Mouse (Mus musculus): ENCODE data around the gene Ttc1. TPM values are rescaled to one million over a fixed set of nuclear protein-coding genes. Genes with fewer than 3 reads are reported as not detected.

The Ttc1 gene
- 82.1 and 83.8 TPM in 2 replicates for polyA plus RNA-seq (2015; fragmentation: Nextera tagmentation; extraction: Ambion mirVana)

DNA sequence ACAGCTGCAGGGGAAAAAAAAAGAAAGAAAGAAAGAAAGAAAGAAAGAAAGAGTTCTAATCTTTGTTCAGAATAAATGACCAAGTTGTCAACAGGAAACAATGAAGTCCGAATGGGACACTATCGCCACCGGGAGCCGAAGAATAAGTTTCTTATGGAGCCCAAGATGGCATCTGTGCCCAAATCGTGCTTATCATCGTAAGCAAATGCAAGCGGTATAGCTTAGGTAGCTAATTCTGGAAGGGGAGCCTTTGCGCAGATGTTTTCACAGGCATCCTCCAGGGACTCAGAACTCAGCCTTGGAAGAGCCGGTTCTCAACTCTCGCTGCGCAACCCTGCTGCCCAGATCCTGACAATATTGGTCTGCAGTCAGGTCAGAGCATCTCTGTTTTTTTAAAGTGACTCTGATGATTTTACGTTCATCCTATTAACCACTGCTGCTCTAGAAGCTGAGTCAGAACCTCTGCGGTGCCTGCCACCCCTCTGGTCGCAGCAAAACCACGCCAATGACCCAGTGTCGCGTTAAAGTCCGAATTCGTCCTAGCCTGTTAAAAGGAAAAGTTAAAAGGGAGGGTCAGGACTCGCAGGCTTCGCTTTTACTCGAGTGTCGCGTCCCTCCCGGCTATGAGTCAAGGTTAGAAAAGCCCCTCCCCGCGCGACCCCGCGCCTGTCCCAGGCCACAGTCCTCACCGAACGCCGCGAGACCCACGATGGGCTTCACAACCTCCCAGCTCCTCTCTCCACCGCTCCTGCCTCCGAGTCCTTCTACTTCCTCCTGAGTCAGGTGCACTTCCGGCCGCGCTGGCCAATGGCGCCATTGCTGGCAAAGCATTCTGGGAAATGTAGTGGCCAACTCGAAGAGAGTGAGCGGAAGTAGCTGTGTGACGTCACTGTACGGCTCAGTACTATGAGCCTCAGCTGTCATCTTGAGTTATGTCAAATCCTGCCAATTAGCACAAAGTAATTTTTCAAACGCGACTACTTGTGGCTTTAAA is at the start of gene Ttc1:
Gene Ttc1, minus strand, starts transcription at position 776 of the 994 bp plus-strand sequence.
- peak; percentile 99 for ATAC-seq (replicated peaks)
- WGBS: 4% methylated on average over 47 of the region's 47 CpGs
- Histone ChIP-seq H3K4me1 (peaks cover 15% of the 10 kb centered on the region), H3K36me3 (peaks cover 25% of the 10 kb centered on the region), H3K4me3 (peak within 1 kb of the TSS; percentile 72), H3K4me2 (replicated peaks) (peak within 1 kb of the TSS; percentile 90), H3K27ac (replicated peaks) (peak within 1 kb of the TSS; percentile 62), H3K9ac (replicated peaks) (peak within 1 kb of the TSS; percentile 81), H3K27me3 (no peaks in the 10 kb centered on the region), H3K9me3 (no peaks in the 10 kb centered on the region)

DNA sequence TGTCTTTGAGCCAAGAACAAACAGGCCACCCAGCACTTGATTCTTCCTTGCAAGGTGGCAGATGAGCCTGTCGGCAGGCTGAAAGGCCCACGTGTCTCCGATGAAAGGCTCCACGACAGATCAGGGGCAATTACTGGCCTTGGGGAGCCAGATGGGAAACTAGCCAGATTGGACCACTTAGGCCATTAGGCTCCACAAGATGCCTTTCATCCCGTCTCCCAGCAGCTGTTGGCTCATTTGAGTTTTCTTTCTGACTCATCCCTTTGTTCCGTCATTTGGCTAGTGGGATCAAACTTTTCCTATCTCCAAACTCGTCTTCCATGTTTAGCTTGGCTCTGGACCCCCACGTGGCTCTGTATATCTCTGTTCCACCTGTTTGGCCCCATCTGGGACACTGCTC is 48.2 kb upstream of the Ttc1 start:
- no peak overlapping the region for H3K4me3 ChIP-seq
- no peaks in the 10 kb centered on the region for H3K36me3 ChIP-seq
- no peaks in the 10 kb centered on the region for H3K9me3 ChIP-seq
- H3K9ac ChIP-seq (replicated peaks): no peak overlapping the region
- WGBS: 61% methylated on average over 8 of the region's 8 CpGs
- no peak overlapping the region for H3K27ac ChIP-seq (replicated peaks)
- no peaks in the 10 kb centered on the region for H3K27me3 ChIP-seq
- no peak overlapping the region for H3K4me2 ChIP-seq (replicated peaks)
- no peaks in the 10 kb centered on the region for H3K4me1 ChIP-seq
- ATAC-seq (replicated peaks): no peak

DNA sequence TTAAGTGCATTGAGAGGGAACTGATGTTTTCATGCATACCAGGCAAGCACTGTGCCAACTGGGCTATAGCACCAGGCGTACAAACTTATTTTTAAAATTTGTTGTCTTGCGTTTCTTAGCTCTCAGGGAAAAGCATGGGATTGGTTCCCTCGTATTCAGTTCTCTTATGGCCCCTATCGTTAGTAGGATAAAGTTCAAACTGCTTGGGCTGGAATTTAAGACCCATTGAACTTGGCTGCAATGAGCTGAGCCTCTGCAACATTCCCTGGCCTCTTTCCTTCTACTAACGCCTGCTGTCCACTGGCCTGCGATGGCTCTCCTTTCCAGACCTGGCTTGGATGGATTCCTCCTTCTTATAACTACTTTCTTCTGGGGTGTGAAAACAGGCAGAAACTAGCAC is 42.6 kb upstream of the Ttc1 start:
- 87% methylated on average over 6 of the region's 6 CpGs for WGBS
- ATAC-seq (replicated peaks): no peak

DNA sequence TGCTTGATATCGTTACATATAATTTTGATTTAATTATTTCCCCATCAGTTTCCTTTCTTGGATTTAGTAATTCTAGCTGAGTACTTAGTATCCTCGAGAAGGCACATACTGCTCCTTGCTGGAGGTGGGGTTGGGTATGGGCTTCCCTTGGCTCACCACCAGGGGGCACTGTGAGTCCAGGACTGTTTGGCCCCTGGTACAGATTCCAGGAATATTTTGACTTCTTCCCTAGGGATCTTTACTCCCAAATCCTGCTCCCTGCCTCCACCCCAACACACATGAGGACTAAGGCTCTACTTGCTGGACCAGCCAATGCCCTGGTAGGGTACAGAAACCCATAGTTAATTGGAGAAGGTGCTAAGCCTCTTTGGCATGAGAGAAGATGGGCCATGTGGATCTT is 36.0 kb upstream of the Ttc1 start:
- Histone ChIP-seq H3K36me3 (no peaks in the 10 kb centered on the region), H3K27ac (replicated peaks) (no peak overlapping the region), H3K9ac (replicated peaks) (no peak overlapping the region), H3K4me3 (no peak overlapping the region), H3K4me2 (replicated peaks) (no peak overlapping the region), H3K4me1 (no peaks in the 10 kb centered on the region), H3K9me3 (no peaks in the 10 kb centered on the region), H3K27me3 (no peaks in the 10 kb centered on the region)
- peak; percentile 79 for ATAC-seq (replicated peaks)
- 8% methylated on average over 2 of the region's 2 CpGs for WGBS

More for the DNA sequence above, 42.6 kb upstream of the Ttc1 start:
- no peak overlapping the region for H3K27ac ChIP-seq (replicated peaks)
- no peak overlapping the region for H3K9ac ChIP-seq (replicated peaks)
- no peak overlapping the region for H3K4me2 ChIP-seq (replicated peaks)
- no peaks in the 10 kb centered on the region for H3K27me3 ChIP-seq
- no peaks in the 10 kb centered on the region for H3K36me3 ChIP-seq
- H3K4me3 ChIP-seq: no peak overlapping the region
- no peaks in the 10 kb centered on the region for H3K4me1 ChIP-seq
- no peaks in the 10 kb centered on the region for H3K9me3 ChIP-seq

DNA sequence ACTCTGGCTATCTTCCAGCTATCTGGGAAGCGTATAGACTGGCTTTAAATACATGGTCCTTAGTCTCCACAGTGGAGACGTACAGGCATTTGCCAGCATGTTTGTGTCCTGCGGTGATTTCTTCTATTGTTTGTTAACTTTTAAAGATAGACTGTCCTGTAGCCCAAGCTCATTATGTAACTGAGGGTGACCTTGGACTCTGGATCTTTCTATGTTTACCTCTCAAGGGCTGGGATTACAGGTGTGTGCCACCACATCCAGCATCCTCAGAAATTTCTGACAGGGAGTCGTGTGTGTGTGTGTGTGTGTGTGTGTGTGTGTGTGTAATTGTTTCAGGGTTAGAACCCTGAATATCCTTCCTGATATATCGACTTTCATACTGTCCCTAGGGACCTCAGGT is 35.3 kb upstream of the Ttc1 start:
- H3K9me3 ChIP-seq: no peaks in the 10 kb centered on the region
- no peak overlapping the region for H3K4me3 ChIP-seq
- no peak for ATAC-seq (replicated peaks)
- no peak overlapping the region for H3K27ac ChIP-seq (replicated peaks)
- H3K36me3 ChIP-seq: no peaks in the 10 kb centered on the region
- no peak overlapping the region for H3K4me2 ChIP-seq (replicated peaks)
- H3K9ac ChIP-seq (replicated peaks): no peak overlapping the region
- WGBS: 71% methylated on average over 5 of the region's 5 CpGs
- H3K27me3 ChIP-seq: 0 out of 2 replicates have a peak, but pooled peaks cover 2% of the 10 kb centered on the region
- no peaks in the 10 kb centered on the region for H3K4me1 ChIP-seq

DNA sequence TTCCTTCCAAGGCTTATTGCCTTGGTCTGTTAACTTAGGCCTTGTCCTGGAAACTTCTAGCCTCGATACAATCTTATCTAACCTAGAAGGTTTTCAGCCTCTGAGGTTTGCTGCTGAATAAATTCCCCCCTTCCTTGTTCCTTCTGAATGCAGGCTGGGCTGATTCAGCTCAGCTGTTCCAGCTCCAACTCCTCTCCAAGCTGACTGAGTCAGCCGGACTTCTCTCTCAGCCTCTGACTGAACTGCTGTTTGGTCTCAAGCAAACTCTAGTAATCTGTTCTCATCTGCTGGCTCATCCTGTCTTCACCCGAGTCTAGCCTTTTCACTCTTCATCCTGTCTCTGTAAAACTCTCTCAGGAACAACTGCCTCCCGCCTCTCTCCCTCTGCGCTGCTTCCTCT is 31.7 kb upstream of the Ttc1 start:
- H3K4me1 ChIP-seq: peaks cover 8% of the 10 kb centered on the region
- no peak for ATAC-seq (replicated peaks)
- H3K36me3 ChIP-seq: no peaks in the 10 kb centered on the region
- no peak overlapping the region for H3K4me2 ChIP-seq (replicated peaks)
- H3K4me3 ChIP-seq: no peak overlapping the region
- no peak overlapping the region for H3K9ac ChIP-seq (replicated peaks)
- H3K9me3 ChIP-seq: no peaks in the 10 kb centered on the region
- no peak overlapping the region for H3K27ac ChIP-seq (replicated peaks)
- WGBS: 80% methylated on average over 5 of the region's 5 CpGs
- peaks cover 17% of the 10 kb centered on the region for H3K27me3 ChIP-seq

DNA sequence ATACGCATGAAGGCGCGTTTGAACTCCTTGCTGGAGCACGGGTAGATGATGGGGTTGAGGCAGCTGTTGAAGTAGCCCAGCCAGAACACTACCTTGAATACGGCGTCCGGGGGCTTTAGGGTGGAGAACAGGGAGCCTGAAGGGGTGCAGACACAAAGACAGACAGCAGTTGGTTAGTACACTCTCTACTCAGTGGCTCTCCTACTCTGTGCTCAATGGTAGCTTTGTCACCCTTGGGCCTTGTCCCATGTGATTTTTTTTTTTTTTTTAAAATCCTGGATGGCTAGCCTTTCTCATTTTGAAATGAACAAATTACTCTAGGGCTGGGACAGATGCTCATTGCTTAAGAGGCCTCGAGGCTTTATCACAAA is 28.5 kb upstream of the Ttc1 start:
- Histone ChIP-seq H3K4me3 (peak overlapping the region; percentile 39), H3K4me2 (replicated peaks) (peak overlapping the region; percentile 49), H3K36me3 (no peaks in the 10 kb centered on the region), H3K9me3 (no peaks in the 10 kb centered on the region), H3K27ac (replicated peaks) (no peak overlapping the region), H3K27me3 (peaks cover 21% of the 10 kb centered on the region), H3K4me1 (peaks cover 8% of the 10 kb centered on the region), H3K9ac (replicated peaks) (0 out of 2 replicates have a peak overlapping the region, but pooled peaks have one; percentile 24)
- 0 out of 2 replicates have a peak, but pooled peaks have one; percentile 13 for ATAC-seq (replicated peaks)
- 21% methylated on average over 8 of the region's 8 CpGs for WGBS

DNA sequence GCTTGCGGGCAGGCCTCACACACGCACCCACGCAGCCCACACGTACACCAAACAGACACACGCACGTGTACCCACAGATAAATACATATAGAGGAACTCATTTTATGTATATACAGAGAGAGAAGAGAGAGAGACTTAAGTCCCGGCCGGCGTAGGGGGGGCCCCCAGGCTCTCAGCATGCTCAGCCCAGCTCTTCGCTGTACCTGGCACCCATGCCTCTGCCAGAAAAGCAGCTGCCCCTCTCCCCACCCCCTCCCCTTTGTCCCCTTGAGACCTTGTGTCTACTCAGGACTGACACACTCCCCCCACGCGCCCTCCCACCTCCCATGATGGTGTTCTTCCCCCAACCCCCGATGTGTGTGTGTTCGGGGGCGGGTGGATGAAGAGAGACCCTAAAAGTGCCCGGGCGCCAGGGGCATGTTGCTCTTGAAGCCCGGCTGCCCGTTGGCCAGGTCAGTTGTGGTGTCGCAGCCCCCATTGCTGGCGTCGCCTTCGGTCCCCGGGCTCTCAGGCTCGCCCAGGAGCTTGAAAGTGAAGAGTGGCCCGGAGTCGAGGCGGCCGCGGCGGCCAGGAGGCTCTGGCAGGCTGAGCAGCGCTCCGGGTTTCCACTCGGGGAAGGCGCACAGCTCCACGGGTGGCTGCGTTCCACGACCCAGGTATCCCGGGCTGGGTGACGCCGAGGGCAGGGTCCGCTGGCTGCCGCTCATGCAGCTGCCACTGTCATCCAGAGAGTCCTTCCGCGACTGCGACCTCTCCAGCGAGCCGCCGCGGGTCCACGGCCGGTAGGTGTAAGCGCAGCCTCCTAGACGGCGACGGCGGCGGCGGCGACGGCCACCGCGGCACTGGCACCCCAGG is 27.9 kb upstream of the Ttc1 start:
- peak overlapping the region; percentile 39 for H3K4me3 ChIP-seq
- no peak overlapping the region for H3K27ac ChIP-seq (replicated peaks)
- H3K9ac ChIP-seq (replicated peaks): peak overlapping the region; percentile 24; the same call in 1 of the 2 replicates
- peaks cover 8% of the 10 kb centered on the region for H3K4me1 ChIP-seq
- peak; percentile 43 for ATAC-seq (replicated peaks)
- no peaks in the 10 kb centered on the region for H3K9me3 ChIP-seq
- H3K36me3 ChIP-seq: no peaks in the 10 kb centered on the region
- 13% methylated on average over 63 of the region's 63 CpGs for WGBS
- H3K27me3 ChIP-seq: peaks cover 21% of the 10 kb centered on the region
- H3K4me2 ChIP-seq (replicated peaks): peak overlapping the region; percentile 49

DNA sequence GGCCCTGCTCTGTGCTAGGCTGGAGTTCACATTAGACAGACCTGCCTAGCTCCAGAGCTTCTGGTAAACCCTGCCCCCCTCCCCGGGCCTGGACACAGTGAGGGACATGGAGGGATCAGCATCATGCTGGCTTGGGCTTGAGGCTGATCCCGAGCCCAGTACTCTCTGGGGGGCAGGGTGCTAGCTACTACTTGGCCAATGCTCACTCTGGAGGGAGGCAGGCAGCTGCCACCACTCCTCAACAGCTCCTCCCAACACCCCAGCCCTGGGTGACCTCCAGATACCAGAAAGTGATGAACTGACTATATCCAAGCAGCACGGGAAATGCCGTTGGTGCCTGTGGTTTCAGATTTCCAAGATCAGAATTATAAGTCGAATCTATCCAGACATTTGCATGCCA is 25.9 kb upstream of the Ttc1 start:
- Histone ChIP-seq H3K27ac (replicated peaks) (no peak overlapping the region), H3K9ac (replicated peaks) (no peak overlapping the region), H3K4me3 (no peak overlapping the region), H3K27me3 (peaks cover 21% of the 10 kb centered on the region), H3K36me3 (no peaks in the 10 kb centered on the region), H3K4me2 (replicated peaks) (no peak overlapping the region), H3K9me3 (no peaks in the 10 kb centered on the region), H3K4me1 (peaks cover 8% of the 10 kb centered on the region)
- 71% methylated on average over 5 of the region's 5 CpGs for WGBS
- 0 out of 2 replicates have a peak, but pooled peaks have one; percentile 29 for ATAC-seq (replicated peaks)

DNA sequence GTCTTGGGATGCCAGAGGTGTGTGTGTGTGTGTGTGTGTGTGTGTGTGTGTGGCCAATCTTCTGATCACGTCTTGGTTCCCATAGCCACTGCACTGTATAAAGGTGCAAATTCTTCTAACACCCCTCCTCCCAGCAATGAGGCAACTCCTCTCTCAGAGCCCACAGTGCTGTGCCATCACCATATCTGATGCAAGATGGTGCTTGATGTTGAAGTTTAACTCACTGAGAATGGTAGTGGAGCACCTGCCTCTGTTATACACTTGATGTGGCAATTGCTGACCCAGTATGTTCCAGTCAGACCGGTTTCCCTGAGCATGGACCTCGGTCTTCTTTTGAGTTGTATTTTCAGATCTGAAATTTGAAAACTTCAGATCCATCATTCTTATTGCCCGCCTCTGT is 22.3 kb upstream of the Ttc1 start:
- no peak overlapping the region for H3K4me2 ChIP-seq (replicated peaks)
- peaks cover 14% of the 10 kb centered on the region; the same call in 1 of the 2 replicates for H3K27me3 ChIP-seq
- H3K4me1 ChIP-seq: no peaks in the 10 kb centered on the region
- no peaks in the 10 kb centered on the region for H3K9me3 ChIP-seq
- H3K9ac ChIP-seq (replicated peaks): no peak overlapping the region
- 80% methylated on average over 4 of the region's 4 CpGs for WGBS
- no peak overlapping the region for H3K4me3 ChIP-seq
- H3K36me3 ChIP-seq: no peaks in the 10 kb centered on the region
- no peak overlapping the region for H3K27ac ChIP-seq (replicated peaks)
- ATAC-seq (replicated peaks): no peak

DNA sequence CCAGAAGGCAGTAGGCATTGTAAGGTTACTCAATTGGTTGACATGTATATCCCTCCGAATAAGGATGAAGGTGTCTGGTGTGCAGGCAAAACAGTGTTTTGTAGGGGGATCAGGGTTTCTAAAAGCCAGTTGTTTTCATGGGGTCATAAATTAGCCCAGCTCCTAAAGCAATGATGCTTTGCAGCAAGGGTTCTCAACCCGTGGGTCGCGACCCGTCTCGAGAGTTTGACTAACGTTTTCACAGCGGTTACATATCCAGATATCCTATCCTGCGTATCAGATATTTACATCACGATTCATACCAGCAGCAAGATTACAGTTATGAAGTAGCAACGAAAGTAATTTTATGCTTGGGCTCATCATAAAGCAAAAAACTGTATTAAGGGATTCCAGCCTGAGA is 19.9 kb upstream of the Ttc1 start:
- H3K4me2 ChIP-seq (replicated peaks): no peak overlapping the region
- no peak overlapping the region for H3K27ac ChIP-seq (replicated peaks)
- peaks cover 11% of the 10 kb centered on the region for H3K27me3 ChIP-seq
- ATAC-seq (replicated peaks): no peak
- no peaks in the 10 kb centered on the region for H3K36me3 ChIP-seq
- H3K4me3 ChIP-seq: no peak overlapping the region
- 76% methylated on average over 11 of the region's 11 CpGs for WGBS
- H3K4me1 ChIP-seq: no peaks in the 10 kb centered on the region
- H3K9ac ChIP-seq (replicated peaks): no peak overlapping the region
- no peaks in the 10 kb centered on the region for H3K9me3 ChIP-seq
